Comparison of ENCODE assay signal across 8 mouse cellular contexts in genomic region chr17:75017423-75017822, GRCm38 (mm10). TPM values are rescaled to one million over a fixed set of nuclear protein-coding genes. Genes with fewer than 3 reads are reported as not detected.
DNase-seq lines count a peak whose midpoint lies in the region; ATAC-seq and TF ChIP-seq lines count a peak whose summit lies in the region.

No protein-coding gene starts in this region.

- WGBS in liver, adult 2 months: 77% methylated on average over 7 of the region's 7 CpGs
- WGBS in liver, embryonic 11.5 days: 63% methylated on average over 7 of the region's 7 CpGs
- 75% methylated on average over 7 of the region's 7 CpGs for WGBS in bone marrow, adult 2 months
- WGBS in limb, embryonic 11.5 days: 75% methylated on average over 7 of the region's 7 CpGs

- no peak overlapping the region for H3K27ac ChIP-seq in liver, adult 2 months (replicated peaks; ENCODE audit: insufficient read depth, low read depth, low read length)
- no peak overlapping the region for H3K27ac ChIP-seq in liver, embryonic 11.5 days (ENCODE audit: low read depth, low read length)
- H3K27ac ChIP-seq in bone marrow, adult 2 months (ENCODE audit: control insufficient read depth, insufficient read depth, low read depth, low read length, poor library complexity): no peak overlapping the region
- no peak overlapping the region for H3K27ac ChIP-seq in limb, embryonic 11.5 days (replicated peaks; ENCODE audit: low read depth, low read length)

- peak; percentile 25 to 60 for DNase-seq in cerebellum, postnatal 14 days
- DNase-seq in cerebellum, adult 9-10 months: no peak
- DNase-seq in liver, adult 2 months (ENCODE audit: extremely low read depth, low read depth, low spot score): no peak
- no peak for DNase-seq in liver, embryonic 11.5 days (ENCODE audit: low spot score)
- DNase-seq in limb, embryonic 11.5 days (ENCODE audit: low spot score): peak; percentile 66
- DNase-seq in testis, postnatal 10 days (ENCODE audit: low spot score): peak; percentile 67
- no peak for DNase-seq in gastrocnemius, adult 8-10 months (ENCODE audit: low spot score in 2 of 2)

- H3K9ac ChIP-seq in liver, adult 2 months (ENCODE audit: low read depth, low read length): no peak overlapping the region
- no peak overlapping the region for H3K9ac ChIP-seq in liver, embryonic 11.5 days (ENCODE audit: low read depth, low read length)
- H3K9ac ChIP-seq in limb, embryonic 11.5 days (ENCODE audit: low read length): no peak overlapping the region

- no peaks in the 10 kb centered on the region for H3K9me3 ChIP-seq in liver, embryonic 11.5 days (ENCODE audit: control insufficient read depth, low read length)
- H3K9me3 ChIP-seq in limb, embryonic 11.5 days (ENCODE audit: control insufficient read depth, low read length): no peaks in the 10 kb centered on the region

- H3K4me3 ChIP-seq in liver, adult 2 months (ENCODE audit: insufficient read depth, low read depth, low read length): no peak overlapping the region
- H3K4me3 ChIP-seq in liver, embryonic 11.5 days (ENCODE audit: low read depth, low read length): no peak overlapping the region
- H3K4me3 ChIP-seq in bone marrow, adult 2 months (replicated peaks; ENCODE audit: control insufficient read depth, low read depth, low read length): no peak overlapping the region
- no peak overlapping the region for H3K4me3 ChIP-seq in limb, embryonic 11.5 days (ENCODE audit: low read depth, low read length)

- H3K4me1 ChIP-seq in liver, adult 2 months (ENCODE audit: control insufficient read depth, insufficient read depth, low read length): no peaks in the 10 kb centered on the region; the same call in 1 of the 2 replicates
- no peaks in the 10 kb centered on the region for H3K4me1 ChIP-seq in liver, embryonic 11.5 days (replicated peaks; ENCODE audit: control insufficient read depth, insufficient read depth, low read length)
- no peaks in the 10 kb centered on the region for H3K4me1 ChIP-seq in bone marrow, adult 2 months (ENCODE audit: control insufficient read depth, insufficient read depth, low read length)
- H3K4me1 ChIP-seq in limb, embryonic 11.5 days (ENCODE audit: control insufficient read depth, insufficient read depth, low read length): peaks cover 12% of the 10 kb centered on the region; the same call in 1 of the 2 replicates

- peak; percentile 47 for TF ChIP-seq CTCF in liver, adult 2 months (IDR thresholded peaks at IDR 0.05; ENCODE audit: low read depth, low read length)
- peak; percentile 50 for TF ChIP-seq CTCF in bone marrow, adult 2 months (IDR thresholded peaks at IDR 0.05; ENCODE audit: control insufficient read depth, insufficient read depth, low read length)

- TF ChIP-seq POLR2A in liver, adult 2 months (IDR thresholded peaks at IDR 0.05; ENCODE audit: extremely low read depth, insufficient read depth, low read length): no peak
- TF ChIP-seq POLR2A in bone marrow, adult 2 months (IDR thresholded peaks at IDR 0.05; ENCODE audit: borderline replicate concordance, control insufficient read depth, low read depth, low read length): no peak

- no peak overlapping the region for H3K4me2 ChIP-seq in liver, embryonic 11.5 days
- H3K4me2 ChIP-seq in limb, embryonic 11.5 days (ENCODE audit: low read depth, severe bottlenecking): no peak overlapping the region

- H3K79me2 ChIP-seq in liver, adult 2 months (ENCODE audit: control insufficient read depth, insufficient read depth, low read length): no peaks in the 10 kb centered on the region

- H3K27me3 ChIP-seq in liver, adult 2 months (ENCODE audit: control insufficient read depth, insufficient read depth, low read length): no peaks in the 10 kb centered on the region
- no peaks in the 10 kb centered on the region for H3K27me3 ChIP-seq in liver, embryonic 11.5 days (replicated peaks; ENCODE audit: control insufficient read depth, insufficient read depth, low read length)
- no peaks in the 10 kb centered on the region for H3K27me3 ChIP-seq in limb, embryonic 11.5 days (ENCODE audit: control insufficient read depth, insufficient read depth, low read length)

- H3K36me3 ChIP-seq in liver, adult 2 months (ENCODE audit: control insufficient read depth, insufficient read depth, low read length): no peaks in the 10 kb centered on the region
- no peaks in the 10 kb centered on the region for H3K36me3 ChIP-seq in liver, embryonic 11.5 days (ENCODE audit: control insufficient read depth, insufficient read depth, low read length)
- H3K36me3 ChIP-seq in limb, embryonic 11.5 days (ENCODE audit: control insufficient read depth, insufficient read depth, low read length): 0 out of 2 replicates have a peak, but pooled peaks cover 2% of the 10 kb centered on the region

- no peak for ATAC-seq in liver, embryonic 11.5 days (replicated peaks; ENCODE audit: low FRiP score)
- ATAC-seq in limb, embryonic 11.5 days (ENCODE audit: insufficient number of reproducible peaks, low FRiP score, low TSS enrichment, low read depth): no peak

RNA-seq across cellular contexts. Expression of gene Ltbp1, which starts 12.1 kb away (rescaled TPM):
- 1.5 and 1.8 TPM in 2 replicates for total RNA-seq in liver, adult 2 months (2014; rRNA removed)
- polyA plus RNA-seq in liver, adult 2 months (2012; rRNA removed): 0.56 and 1.1 TPM in 2 replicates
- polyA plus RNA-seq in liver, embryonic 11.5 days (2014; fragmentation: Nextera tagmentation; extraction: Ambion mirVana): 14.2 and 15.6 TPM in 2 replicates
- 7.9 and 20.3 TPM in 2 replicates for polyA plus RNA-seq in bone marrow, adult 2 months (2011; ENCODE audit: insufficient read depth, insufficient read length, low replicate concordance, missing spikeins)
- 29.8 and 34.6 TPM in 2 replicates for polyA plus RNA-seq in limb, embryonic 11.5 days (2014; fragmentation: Nextera tagmentation; extraction: Ambion mirVana)
- total RNA-seq in gastrocnemius, adult 8-10 months (2022): 1 to 10 TPM; 4.7 to 9.1 (median 6.5) TPM

Comparison
In these comparisons a context has a peak if more than half of its experiments do, and no peak if none do; other contexts are left out.
1. DNase-seq: peak in cerebellum, postnatal 14 days (2 of 2), limb, embryonic 11.5 days (single experiment) and testis, postnatal 10 days (single experiment); none in cerebellum, adult 9-10 months (single experiment), liver, adult 2 months (single experiment), liver, embryonic 11.5 days (single experiment) and gastrocnemius, adult 8-10 months (0 of 2).